Mouse (Mus musculus) brain, embryonic 14.5 days (tissue): ENCODE data around the gene L3mbtl3. TPM values are rescaled to one million over a fixed set of nuclear protein-coding genes. Genes with fewer than 3 reads are reported as not detected.

ENCODE experiments used
- DNase-seq: peaks from one replicate; pipeline ENCODE4 v3.0.0-alpha.2; 2011; ENCODE audit warnings: low read depth
- CTCF ChIP-seq: fragments of 200-500 bp; IDR thresholded peaks from 2 replicates; pipeline ENCODE4 v1.5.1; 2012; ENCODE audit warnings: inconsistent platforms, mild to moderate bottlenecking, moderate library complexity, borderline replicate concordance; ENCODE audit not compliant: insufficient read depth, insufficient read length; ENCODE audit errors: extremely low read depth
- POLR2A ChIP-seq: fragments of 200-500 bp; IDR thresholded peaks from 2 replicates; pipeline ENCODE4 v1.6.1; 2012; ENCODE audit warnings: mild to moderate bottlenecking, inconsistent platforms, borderline replicate concordance; ENCODE audit not compliant: poor library complexity, insufficient read depth, insufficient read length, severe bottlenecking; ENCODE audit errors: extremely low read depth
- polyA plus RNA-seq: library from polyadenylated mRNA; depleted of rRNA; stranded (reverse); fragments of >200 nt; gene quantifications from 2 replicates; pipeline ENCODE4 v1.2.3, GENCODE M21; 2012

Gene L3mbtl3
- polyA plus RNA-seq, 1 experiment: 37.8 TPM

DNA sequence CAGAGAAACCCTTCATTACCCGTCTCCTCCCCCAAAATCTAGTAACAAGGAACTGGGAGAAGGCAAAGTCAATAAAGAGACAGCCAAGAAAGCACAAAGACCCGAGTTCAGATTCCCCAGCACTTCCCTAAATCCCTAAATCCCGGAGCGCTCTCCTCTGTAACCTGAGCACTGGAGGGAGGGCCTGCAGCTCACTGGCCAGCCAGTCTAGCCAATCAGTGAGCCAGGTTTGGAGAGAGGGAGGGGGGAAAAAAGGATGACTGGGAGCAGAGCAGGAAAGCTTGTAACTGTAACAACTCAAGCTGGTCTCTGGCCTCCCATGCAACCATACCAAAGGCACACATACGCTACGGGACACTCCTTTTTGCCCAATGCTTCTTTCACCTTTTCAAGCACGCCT is 4.4 kb downstream of the L3mbtl3 start:
- TF ChIP-seq POLR2A: no peak
- TF ChIP-seq CTCF: no peak
- peak; percentile 47 for DNase-seq

DNA sequence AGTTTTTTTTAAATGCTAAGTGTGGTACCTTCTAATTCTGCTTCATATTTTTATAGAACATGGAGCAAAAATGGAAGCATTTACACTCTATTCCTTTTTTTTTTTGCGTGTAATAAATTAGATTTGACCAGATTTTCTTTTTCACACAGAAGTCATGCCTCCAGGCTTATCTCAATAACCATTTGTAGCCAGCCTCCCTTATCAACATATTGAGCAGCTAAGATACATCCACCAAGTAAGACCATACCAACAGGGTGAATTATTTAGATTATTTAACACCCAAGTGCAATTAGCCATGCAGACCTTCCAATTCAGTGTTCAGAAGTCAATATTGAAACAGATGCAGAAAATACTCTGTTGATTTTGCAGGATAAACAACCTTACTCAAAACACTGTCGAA is 10.8 kb downstream of the L3mbtl3 start:
- TF ChIP-seq POLR2A: no peak
- TF ChIP-seq CTCF: no peak
- DNase-seq: no peak

DNA sequence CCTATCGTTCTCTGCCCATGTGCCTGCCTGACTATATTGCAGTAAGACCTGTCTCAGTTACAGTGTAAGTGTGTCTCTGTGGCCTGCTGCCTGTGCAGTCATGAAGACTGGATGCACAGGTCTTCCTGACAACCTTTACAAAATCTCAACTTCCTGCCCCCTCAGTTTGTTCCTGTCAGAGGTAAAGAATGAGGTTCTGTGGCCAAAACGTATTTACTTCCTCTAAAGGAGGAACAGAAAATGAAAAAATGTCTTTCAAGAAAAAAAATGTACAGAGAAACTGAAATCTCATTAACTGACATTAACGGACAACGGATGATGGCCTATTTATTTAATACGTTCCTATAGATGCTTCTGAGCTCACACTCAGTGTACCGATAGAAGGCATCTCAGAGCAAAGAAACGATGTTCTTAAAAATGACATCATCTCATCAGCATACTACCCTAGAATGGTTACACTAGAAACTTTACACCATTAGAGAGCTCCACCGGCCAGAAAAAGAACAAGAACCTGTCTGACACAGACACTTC is 11.4 kb downstream of the L3mbtl3 start:
- no peak for DNase-seq
- no peak for TF ChIP-seq POLR2A
- no peak for TF ChIP-seq CTCF

DNA sequence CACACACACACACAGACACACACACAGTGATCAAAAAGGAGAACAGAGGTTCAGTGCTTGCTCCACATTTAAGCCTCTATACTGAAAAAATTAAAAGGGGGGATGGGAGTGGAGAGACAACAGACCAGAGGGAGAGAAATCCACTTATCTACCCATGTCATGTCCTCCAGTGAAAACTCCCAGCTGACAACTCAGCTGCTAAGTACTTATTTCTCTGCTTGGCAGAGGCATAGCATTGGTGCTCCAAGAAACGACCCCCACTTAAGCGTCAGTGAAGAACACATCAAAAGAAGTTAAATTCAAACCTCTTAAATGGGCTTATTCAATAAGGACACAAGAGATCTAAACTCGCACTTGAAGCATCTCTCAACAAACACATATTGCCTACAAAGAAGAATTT is 12.2 kb downstream of the L3mbtl3 start:
- TF ChIP-seq CTCF (no peak), POLR2A (no peak)
- DNase-seq: peak; percentile 70

DNA sequence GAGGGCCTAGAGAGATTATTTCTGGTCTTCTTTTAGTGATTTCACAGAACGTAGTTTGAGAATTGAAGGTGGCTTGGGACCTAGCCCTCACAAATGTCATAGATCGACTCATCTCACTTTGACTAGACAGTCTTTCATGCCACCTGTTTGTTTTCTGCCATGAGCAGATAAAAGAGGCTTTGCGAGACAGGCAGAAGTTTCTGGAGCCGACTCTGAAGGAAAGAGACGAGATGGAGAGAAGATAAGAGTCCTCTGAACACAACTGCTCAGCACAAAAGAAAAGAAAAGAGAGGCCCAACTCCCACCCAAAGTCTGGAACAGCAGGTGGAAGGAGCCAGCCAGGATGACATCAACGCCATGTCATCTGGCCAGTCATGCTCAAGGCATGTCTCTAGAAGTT is 17.0 kb downstream of the L3mbtl3 start:
- TF ChIP-seq POLR2A (no peak), CTCF (no peak)

DNA sequence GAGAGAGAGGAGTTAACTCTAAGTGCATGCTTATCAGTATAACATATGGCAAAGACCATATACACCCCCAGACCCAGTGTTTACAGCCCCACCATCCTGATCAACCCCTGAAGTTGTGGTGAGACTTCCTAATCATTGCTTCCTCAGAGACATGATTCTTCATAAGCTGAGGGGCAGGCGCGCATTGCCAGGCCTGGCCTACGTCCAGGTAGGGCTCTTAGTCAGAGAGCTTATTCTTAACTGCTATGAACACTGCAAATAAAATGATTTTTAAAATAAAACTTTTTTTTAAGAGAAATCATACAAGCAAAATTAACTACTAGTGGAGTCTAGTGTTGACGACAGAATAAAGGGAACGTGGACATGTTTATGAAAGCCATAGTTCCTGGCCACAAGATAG is 17.5 kb downstream of the L3mbtl3 start:
- no peak for TF ChIP-seq CTCF
- TF ChIP-seq POLR2A: no peak
- DNase-seq: no peak

More for the DNA sequence above, 17.0 kb downstream of the L3mbtl3 start:
- DNase-seq: no peak

DNA sequence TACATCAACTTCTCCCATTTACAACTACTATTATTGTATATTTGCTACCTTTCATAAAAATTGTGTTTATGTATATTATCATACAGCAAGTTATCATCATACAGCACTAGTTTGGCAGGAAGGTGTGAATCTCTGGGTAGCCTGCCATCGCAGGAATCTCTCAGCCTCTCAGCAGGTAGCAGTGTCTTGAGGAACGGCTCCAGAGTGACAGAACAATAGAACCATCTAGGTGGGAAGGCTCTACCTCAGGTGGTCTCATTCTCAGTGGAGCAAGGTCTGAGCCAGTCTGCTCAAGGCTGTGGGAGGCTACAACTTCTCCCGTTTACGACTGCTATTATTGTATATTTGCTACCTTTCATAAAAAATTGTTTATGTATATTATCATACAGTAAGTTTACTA is 22.0 kb downstream of the L3mbtl3 start:
- no peak for DNase-seq
- no peak for TF ChIP-seq CTCF
- TF ChIP-seq POLR2A: no peak

DNA sequence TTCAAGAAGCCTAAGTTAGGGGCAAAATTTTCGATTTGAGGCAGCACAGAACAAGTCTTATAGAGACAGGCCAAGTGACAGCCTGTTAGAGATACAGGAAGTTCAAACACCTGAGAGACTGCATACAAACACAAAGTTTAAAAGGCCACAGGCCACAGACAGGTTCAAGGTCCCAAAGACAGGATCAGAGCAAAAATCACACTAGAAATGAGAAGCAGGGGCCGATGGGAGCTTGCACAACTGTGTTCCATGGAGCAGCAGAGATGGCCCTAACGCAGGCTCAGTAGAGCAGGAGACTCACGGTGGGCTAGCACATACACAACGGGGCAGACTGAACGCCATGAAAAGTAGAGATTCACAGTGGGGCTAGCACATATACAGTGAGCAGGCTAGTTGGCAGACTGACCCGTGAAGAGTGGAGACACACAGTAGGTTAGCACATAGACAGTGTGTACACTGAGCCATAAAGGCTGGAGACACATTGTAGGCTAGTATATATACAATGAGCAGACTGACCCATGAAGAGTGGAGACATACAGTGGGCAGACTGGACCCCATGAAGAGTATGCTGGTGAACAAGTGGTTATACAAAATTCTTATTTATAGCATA is 24.5 kb downstream of the L3mbtl3 start:
- DNase-seq: no peak
- no peak for TF ChIP-seq POLR2A
- TF ChIP-seq CTCF: no peak

DNA sequence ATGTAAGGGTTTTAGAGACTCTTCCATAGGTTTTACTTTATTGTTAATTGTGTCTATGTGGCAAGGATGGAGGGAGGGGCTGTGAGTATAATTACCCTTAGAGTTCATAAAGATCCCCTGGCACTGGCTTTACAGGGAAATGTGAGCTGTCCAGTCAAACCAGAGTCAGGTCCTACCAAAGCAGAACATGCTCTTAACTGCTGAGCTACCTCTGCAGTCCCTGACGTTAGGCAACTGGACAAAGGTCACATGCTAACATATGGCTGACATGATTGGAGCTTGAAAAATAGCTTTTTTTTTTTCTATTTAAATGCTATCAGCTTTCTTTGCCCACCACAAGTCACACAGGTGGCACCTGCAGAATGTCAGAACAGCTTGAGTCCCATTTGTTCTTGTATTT is 25.6 kb downstream of the L3mbtl3 start:
- TF ChIP-seq CTCF (no peak), POLR2A (no peak)
- no peak for DNase-seq

DNA sequence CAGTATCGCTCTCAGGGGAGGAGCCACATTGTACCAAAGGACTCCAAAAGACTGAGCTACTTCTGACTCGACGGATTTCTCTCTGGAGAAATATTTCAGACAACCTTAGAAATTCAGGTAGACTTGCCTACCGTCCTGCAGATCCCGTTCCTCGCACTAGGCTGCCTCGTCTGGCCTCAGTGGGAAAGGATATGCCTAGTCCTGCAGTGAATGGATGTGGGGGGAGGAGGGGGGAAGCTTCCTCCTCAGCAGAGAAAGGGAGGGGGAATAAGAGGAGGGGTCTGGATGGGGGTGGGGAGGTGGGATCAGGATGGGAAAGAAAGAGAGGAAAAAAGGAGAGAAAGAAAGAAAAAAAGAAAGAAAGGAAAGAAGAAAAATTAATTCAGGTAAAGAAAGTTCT is 28.2 kb downstream of the L3mbtl3 start:
- TF ChIP-seq CTCF (no peak), POLR2A (no peak)
- DNase-seq: no peak

DNA sequence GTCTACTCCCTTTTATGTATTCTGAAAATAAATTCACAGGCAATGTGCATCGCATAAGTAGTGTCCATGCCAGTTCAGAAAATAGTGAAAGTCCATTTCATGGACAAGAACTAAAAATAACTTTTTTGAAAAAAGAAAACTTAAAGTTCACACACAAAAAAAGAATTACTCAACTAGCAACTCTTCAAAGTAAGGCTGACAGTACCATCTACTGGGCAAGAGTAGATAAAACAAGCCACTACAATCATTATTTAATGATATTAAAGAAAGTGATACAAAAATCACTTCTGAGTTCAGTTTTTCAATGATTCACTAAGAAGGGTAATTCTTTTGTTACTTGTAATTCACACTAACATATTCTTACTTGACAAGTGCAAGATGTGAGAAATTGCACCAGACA is 29.9 kb downstream of the L3mbtl3 start:
- no peak for TF ChIP-seq POLR2A
- no peak for TF ChIP-seq CTCF
- peak; percentile 15 for DNase-seq

DNA sequence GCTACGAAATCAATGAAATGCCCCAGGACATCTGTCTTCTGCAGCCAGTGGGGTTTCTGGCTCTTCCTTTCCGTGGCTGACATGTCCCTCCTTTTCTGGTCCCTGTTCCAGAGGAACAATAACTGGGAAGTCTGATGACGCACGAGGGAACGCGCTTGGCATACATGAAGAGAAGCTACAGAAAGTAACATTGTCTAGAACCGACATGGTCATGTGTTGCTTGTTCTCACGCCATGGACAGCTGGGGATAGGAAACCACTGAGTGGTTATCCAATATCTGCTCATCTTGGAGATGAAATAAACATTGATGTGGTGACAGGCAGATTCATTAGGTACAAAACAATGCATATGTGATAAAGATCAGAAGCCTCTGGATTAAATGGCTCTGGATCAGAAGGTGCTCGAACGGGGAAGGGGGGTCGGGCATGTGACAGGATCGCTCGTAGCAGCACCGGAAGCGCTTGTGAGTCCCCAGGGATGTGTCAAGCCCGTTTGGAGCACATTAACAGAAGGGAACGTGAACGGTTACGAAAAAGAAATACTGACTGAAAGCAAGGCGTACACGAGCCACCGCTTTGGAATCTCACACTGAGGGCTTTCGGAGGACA is 37.8 kb downstream of the L3mbtl3 start:
- no peak for DNase-seq
- TF ChIP-seq POLR2A: no peak
- no peak for TF ChIP-seq CTCF
